Mouse (Mus musculus) cerebellum, adult 2 months (tissue): ENCODE measurements at regions not wholly inside any gene's neighbourhood (a gene's known extent, or its start where the extent isn't known, plus 50 kb on each side); places are given as distances from the start of the nearest gene placed in this dataset.

Experiments
- CTCF ChIP-seq: fragments of 200-500 bp; IDR thresholded peaks from 2 replicates; pipeline ENCODE4 v1.5.1; 2011; ENCODE audit warnings: low read depth, mild to moderate bottlenecking, control low read depth, low read length, moderate library complexity, borderline replicate concordance; ENCODE audit not compliant: insufficient read depth
- POLR2A ChIP-seq: fragments of 200-500 bp; IDR thresholded peaks from 2 replicates; pipeline ENCODE4 v1.6.1; 2011; ENCODE audit warnings: low read length, control low read depth, borderline replicate concordance; ENCODE audit not compliant: insufficient read depth

- TF ChIP-seq CTCF (no peak), POLR2A (no peak)
These were observed 119.2 kb upstream of the Pmepa1 start for GRCm38 (mm10) chr2:173395526-173395925.
